Mouse (Mus musculus): Measurements from ENCODE around the gene Rbm19. TPM values are rescaled to one million over a fixed set of nuclear protein-coding genes. Genes with fewer than 3 reads are reported as not detected.

Rbm19 gene
- total RNA-seq, 2 experiments from 2014 or later, result 18.8 to 20.5 TPM

GRCm38 (mm10) chr5:120137846-120138245 lies 21.6 kb downstream of the Rbm19 start:
- no peak for DNase-seq
- peak overlapping the region; percentile 86 for H3K27ac ChIP-seq
- TF ChIP-seq CTCF (IDR thresholded peaks at IDR 0.05), result no peak
- intact Hi-C loops (cut with DNase I), result no loop called here
- peak overlapping the region; percentile 23; the same call in 1 of the 2 replicates for H3K4me3 ChIP-seq

GRCm38 (mm10) chr5:120138406-120138805 lies 22.1 kb downstream of the Rbm19 start:
- Histone ChIP-seq H3K4me3 (peak overlapping the region; percentile 49), H3K27ac (peak overlapping the region; percentile 86)
- TF ChIP-seq CTCF (IDR thresholded peaks at IDR 0.05), result no peak
- DNase-seq, result peak; percentile 85
- intact Hi-C loops (cut with DNase I), result no loop called here

GRCm38 (mm10) chr5:120139224-120139623 lies 23.0 kb downstream of the Rbm19 start:
- TF ChIP-seq CTCF (IDR thresholded peaks at IDR 0.05), result no peak
- intact Hi-C loops (cut with DNase I), result no loop called here
- peak; percentile 79 for DNase-seq
- H3K4me3 ChIP-seq, result peak overlapping the region; percentile 49; the same call in 1 of the 2 replicates
- H3K27ac ChIP-seq, result peak overlapping the region; percentile 86

- H3K27ac ChIP-seq, result no peak overlapping the region
- peak; percentile 57 for DNase-seq
- no peak overlapping the region for H3K4me3 ChIP-seq
- intact Hi-C loops (cut with DNase I), result no loop called here
- peak; percentile 70 for TF ChIP-seq CTCF (IDR thresholded peaks at IDR 0.05)
Measured at GRCm38 (mm10) chr5:120143941-120144340, 27.7 kb downstream of the Rbm19 start.

GRCm38 (mm10) chr5:120145371-120146050 lies 29.2 kb downstream of the Rbm19 start:
- intact Hi-C loops (cut with DNase I), result loop anchor here (1.0 to 2.0 kb wide), 3 partner anchors 31 to 295 kb away; no protein-coding TSS in a partner anchor
- no peak overlapping the region for H3K27ac ChIP-seq
- no peak for TF ChIP-seq CTCF (IDR thresholded peaks at IDR 0.05)
- no peak for DNase-seq
- H3K4me3 ChIP-seq, result no peak overlapping the region

GRCm38 (mm10) chr5:120146051-120146385 lies 29.8 kb downstream of the Rbm19 start:
- intact Hi-C loops (cut with DNase I), result loop anchor here (1.0 to 2.0 kb wide), 3 partner anchors 31 to 295 kb away; no protein-coding TSS in a partner anchor
- Histone ChIP-seq H3K4me3 (no peak overlapping the region), H3K27ac (0 out of 2 replicates have a peak overlapping the region, but pooled peaks have one; percentile 6)
- TF ChIP-seq CTCF (IDR thresholded peaks at IDR 0.05), result peak; percentile 82
- DNase-seq, result peak; percentile 73

- no peak overlapping the region for H3K4me3 ChIP-seq
- no peak overlapping the region for H3K27ac ChIP-seq
- TF ChIP-seq CTCF (IDR thresholded peaks at IDR 0.05), result no peak
- DNase-seq, result no peak
- intact Hi-C loops (cut with DNase I), result loop anchor here (1.0 to 2.0 kb wide), 3 partner anchors 30 to 294 kb away; no protein-coding TSS in a partner anchor
Measured at GRCm38 (mm10) chr5:120146909-120147308, 30.6 kb downstream of the Rbm19 start.

GRCm38 (mm10) chr5:120148246-120148645 lies 32.0 kb downstream of the Rbm19 start:
- DNase-seq, result no peak
- intact Hi-C loops (cut with DNase I), result no loop called here
- Histone ChIP-seq H3K27ac (no peak overlapping the region), H3K4me3 (no peak overlapping the region)
- no peak for TF ChIP-seq CTCF (IDR thresholded peaks at IDR 0.05)

- intact Hi-C loops (cut with DNase I), result no loop called here
- Histone ChIP-seq H3K27ac (no peak overlapping the region), H3K4me3 (no peak overlapping the region)
- DNase-seq, result no peak
- TF ChIP-seq CTCF (IDR thresholded peaks at IDR 0.05), result peak; percentile 48
Measured at GRCm38 (mm10) chr5:120151145-120151544, 34.9 kb downstream of the Rbm19 start.

GRCm38 (mm10) chr5:120153140-120153539 lies 36.9 kb downstream of the Rbm19 start:
- DNase-seq, result no peak
- no peak for TF ChIP-seq CTCF (IDR thresholded peaks at IDR 0.05)
- intact Hi-C loops (cut with DNase I), result no loop called here
- no peak overlapping the region for H3K4me3 ChIP-seq
- H3K27ac ChIP-seq, result no peak overlapping the region

- intact Hi-C loops (cut with DNase I), result no loop called here
- no peak for DNase-seq
- TF ChIP-seq CTCF (IDR thresholded peaks at IDR 0.05), result no peak
- Histone ChIP-seq H3K4me3 (no peak overlapping the region), H3K27ac (peak overlapping the region; percentile 64; the same call in 1 of the 2 replicates)
Measured at GRCm38 (mm10) chr5:120155672-120156071, 39.4 kb downstream of the Rbm19 start.

GRCm38 (mm10) chr5:120156166-120156909 lies 40.1 kb downstream of the Rbm19 start:
- no peak for TF ChIP-seq CTCF (IDR thresholded peaks at IDR 0.05)
- peak; percentile 48 for DNase-seq
- Histone ChIP-seq H3K4me3 (peak overlapping the region; percentile 46), H3K27ac (peak overlapping the region; percentile 64)
- intact Hi-C loops (cut with DNase I), result no loop called here

- TF ChIP-seq CTCF (IDR thresholded peaks at IDR 0.05), result no peak
- intact Hi-C loops (cut with DNase I), result no loop called here
- Histone ChIP-seq H3K4me3 (peak overlapping the region; percentile 46), H3K27ac (peak overlapping the region; percentile 64)
- no peak for DNase-seq
Measured at GRCm38 (mm10) chr5:120157115-120157514, 40.9 kb downstream of the Rbm19 start.

All from gastrocnemius, adult 2 months (tissue).